Mouse (Mus musculus): ENCODE measurements around the gene Dpf3.

Dpf3 gene

GRCm38 (mm10) chr12:83209461-83209860 lies 278.1 kb downstream of the Dpf3 start:
- DNase-seq, result peak; percentile 64

DNA sequence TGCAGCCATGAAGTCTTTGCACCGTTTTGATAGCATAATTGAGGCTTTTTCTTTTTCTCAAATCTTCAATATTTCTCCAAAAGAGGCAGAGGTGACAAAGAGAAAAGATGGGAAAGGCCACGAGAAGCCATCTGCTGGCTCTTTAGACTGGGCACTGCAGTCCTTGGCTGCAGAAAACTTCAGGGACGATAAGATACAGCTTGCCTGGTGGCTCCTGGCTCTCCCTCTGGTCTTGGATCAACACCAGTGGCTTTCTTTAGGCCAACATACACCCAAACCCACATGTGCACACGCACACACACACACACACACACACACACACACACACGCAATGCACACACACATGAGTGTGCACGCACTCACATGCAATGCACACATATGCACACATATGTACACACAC lies 278.7 kb downstream of the Dpf3 start:
- DNase-seq, result no peak

- peak; percentile 77 for DNase-seq
Observed at GRCm38 (mm10) chr12:83208011-83208410, 279.5 kb downstream of the Dpf3 start.

DNA sequence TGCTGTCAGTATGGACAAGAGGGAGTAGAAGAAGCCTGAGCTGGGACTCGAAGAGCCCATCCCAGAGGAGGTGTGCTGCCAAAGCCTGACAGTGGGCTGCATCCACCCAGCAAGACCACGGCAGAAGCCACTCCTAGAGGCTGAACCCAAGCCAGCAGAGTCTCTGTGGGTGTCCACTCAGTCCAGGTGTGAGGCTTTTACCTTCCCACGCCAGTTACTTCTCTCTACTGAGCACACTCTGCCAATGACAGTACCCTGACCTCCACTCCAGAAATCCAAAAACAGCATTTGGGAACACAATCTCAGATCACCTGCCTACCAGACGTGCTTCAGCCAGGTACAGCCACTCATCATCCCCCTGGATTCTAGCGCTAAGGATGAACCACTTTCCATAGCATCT lies 280.0 kb downstream of the Dpf3 start:
- peak; percentile 50 for DNase-seq

DNA sequence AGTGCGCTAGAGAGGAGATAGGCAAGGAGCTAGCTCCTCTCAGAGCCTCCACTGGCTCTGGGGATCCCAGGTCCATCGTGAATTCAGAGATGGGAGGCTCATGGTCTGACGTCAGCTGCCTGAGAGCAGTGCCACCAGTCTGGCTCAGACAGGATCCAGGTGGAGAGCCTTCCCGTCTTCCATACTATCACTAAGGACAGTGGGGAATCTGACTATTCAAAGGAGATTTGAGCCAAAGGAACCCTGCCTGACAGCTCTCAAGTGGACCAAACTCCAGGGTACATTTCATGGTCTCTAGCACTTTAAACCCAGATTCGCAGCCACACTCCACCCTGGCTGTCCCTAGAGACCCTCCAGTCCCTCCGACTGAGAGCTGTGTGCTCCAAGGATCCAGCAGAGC lies 280.6 kb downstream of the Dpf3 start:
- DNase-seq, result no peak

DNA sequence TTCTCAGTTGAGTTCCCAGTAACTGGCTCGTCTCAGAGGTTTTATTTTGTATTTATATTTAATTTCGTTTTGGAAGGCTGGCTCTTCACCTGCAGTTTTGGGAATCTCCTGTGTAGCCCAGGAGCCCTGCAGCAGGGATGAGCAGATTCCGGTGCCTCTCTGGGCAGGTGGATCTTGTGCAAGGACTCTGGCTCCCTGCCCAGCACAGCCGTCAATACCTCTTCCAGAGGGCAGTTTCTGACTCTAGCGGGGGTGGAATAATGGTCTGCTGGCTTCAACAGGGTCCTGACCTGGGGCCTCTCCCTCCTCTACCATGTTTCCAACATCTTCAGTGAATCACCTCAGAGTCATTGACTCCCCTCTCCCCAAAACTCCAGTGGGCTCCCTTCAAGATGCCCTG lies 283.2 kb downstream of the Dpf3 start:
- peak; percentile 73 for DNase-seq

- DNase-seq, result no peak
Observed at GRCm38 (mm10) chr12:83201674-83202073, 285.8 kb downstream of the Dpf3 start.

- DNase-seq, result peak; percentile 93
Observed at GRCm38 (mm10) chr12:83180561-83180960, 307.0 kb downstream of the Dpf3 start.

DNA sequence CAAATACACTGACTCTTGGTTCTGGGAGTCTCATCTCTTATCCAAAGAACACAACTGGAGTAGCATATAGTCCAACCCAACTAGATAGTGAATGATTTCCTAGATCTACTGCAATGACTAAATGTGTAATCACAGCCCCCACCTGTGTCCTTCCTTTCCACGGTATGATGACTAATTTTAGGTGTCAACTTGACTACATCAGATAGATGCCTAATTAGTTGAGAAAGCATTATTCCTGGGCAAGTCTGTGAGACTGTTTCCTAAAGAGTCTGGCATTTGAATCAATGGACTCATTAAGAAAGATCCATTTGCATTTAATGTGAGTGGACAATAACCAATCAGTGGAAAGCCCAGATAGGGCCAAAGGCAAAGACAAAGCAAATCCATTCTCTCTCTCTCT lies 307.7 kb downstream of the Dpf3 start:
- no peak for DNase-seq

DNA sequence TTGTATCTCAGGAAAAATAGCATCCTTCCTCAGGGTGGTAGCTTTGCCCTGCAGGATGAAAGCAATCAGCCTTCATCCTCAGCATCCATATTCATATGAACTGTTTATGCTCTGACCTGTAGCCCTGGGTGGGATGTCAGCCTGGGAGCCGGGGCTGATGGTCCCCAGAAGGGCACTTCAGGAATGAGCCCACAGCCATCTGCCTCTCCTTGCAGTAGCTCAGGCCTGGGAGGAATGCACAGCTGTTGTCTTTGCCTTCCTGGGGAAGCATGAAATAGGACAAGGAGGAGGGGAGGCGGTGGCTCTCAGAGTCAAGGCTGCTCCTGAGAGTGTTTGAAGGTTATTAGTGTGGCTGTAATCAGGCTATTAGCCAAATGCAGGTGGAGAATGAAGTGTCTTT lies 308.7 kb downstream of the Dpf3 start:
- DNase-seq, result peak; percentile 44

- DNase-seq, result no peak
Observed at GRCm38 (mm10) chr12:83169495-83170209, 317.9 kb downstream of the Dpf3 start.

- no peak for DNase-seq
Observed at GRCm38 (mm10) chr12:83168310-83168709, 319.2 kb downstream of the Dpf3 start.

GRCm38 (mm10) chr12:83165058-83165457 lies 322.5 kb downstream of the Dpf3 start:
- no peak for DNase-seq

Data from cerebellum, adult 11 months (tissue).